Mouse (Mus musculus) lung, embryonic 14.5 days (tissue): ENCODE measurements at regions not wholly inside any gene's neighbourhood (a gene's known extent, or its start where the extent isn't known, plus 50 kb on each side); places are given as distances from the start of the nearest gene placed in this dataset.

Experiments
- ATAC-seq: fragments of 200-750 bp; cut with Nextera tagmentation; 2 replicates; pipeline ENCODE4 v1.8.0; 2017; ENCODE audit warnings: mild to moderate bottlenecking, moderate TSS enrichment, moderate library complexity; ENCODE audit not compliant: insufficient read depth
- DNase-seq: peaks from one replicate; pipeline ENCODE4 v3.0.0-alpha.2; 2015
- H3K27ac ChIP-seq: fragments of 300-500 bp; sonication (generic); 2 replicates; pipeline ENCODE4 v1.5.1; 2014; ENCODE audit warnings: low read depth, mild to moderate bottlenecking, moderate library complexity
- H3K27me3 ChIP-seq: fragments of 300-500 bp; sonication (generic); 2 replicates; pipeline ENCODE4 v1.6.1; 2014; ENCODE audit warnings: low read length, control low read depth; ENCODE audit not compliant: insufficient read depth
- H3K36me3 ChIP-seq: fragments of 300-500 bp; sonication (generic); 2 replicates; pipeline ENCODE4 v1.6.1; 2014; ENCODE audit warnings: control low read depth; ENCODE audit not compliant: insufficient read depth
- H3K4me1 ChIP-seq: fragments of 300-500 bp; sonication (generic); 2 replicates; pipeline ENCODE4 v1.6.1; 2014; ENCODE audit warnings: antibody characterized with exemption, control low read depth; ENCODE audit not compliant: insufficient read depth
- H3K4me2 ChIP-seq: fragments of 300-500 bp; sonication (generic); 2 replicates; pipeline ENCODE4 v1.6.1; 2014; ENCODE audit warnings: mild to moderate bottlenecking
- H3K4me3 ChIP-seq: fragments of 300-500 bp; sonication (generic); 2 replicates; pipeline ENCODE4 v1.5.1; 2014; ENCODE audit warnings: low read depth, low read length
- H3K9ac ChIP-seq: fragments of 300-500 bp; sonication (generic); 2 replicates; pipeline ENCODE4 v1.6.1; 2014
- H3K9me3 ChIP-seq: fragments of 300-500 bp; sonication (generic); 2 replicates; pipeline ENCODE4 v1.6.1; 2016; ENCODE audit warnings: low read depth, low read length, control low read depth
- CTCF ChIP-seq: IDR thresholded peaks from 2 replicates; pipeline ENCODE4 v1.5.1; 2016; ENCODE audit warnings: antibody characterized with exemption, low read depth
- WGBS: fragments of 180-500 bp; shearing (Covaris S2); extraction: QIAGEN DNeasy Blood & Tissue Kit; methylation state at CpG from one replicate; pipeline ENCODE4 v1.1.7; 2014; 5-methylcytosine and 5-hydroxymethylcytosine counted together

GRCm38 (mm10) chr1:59429289-59429688 lies 52.9 kb upstream of the Fzd7 start:
- H3K36me3 ChIP-seq: no peaks in the 10 kb centered on the region
- TF ChIP-seq CTCF: no peak
- 76% methylated on average over 4 of the region's 4 CpGs for WGBS
- no peaks in the 10 kb centered on the region for H3K9me3 ChIP-seq
- H3K27ac ChIP-seq: no peak overlapping the region
- DNase-seq (no peak), ATAC-seq (no peak)
- H3K27me3 ChIP-seq: no peaks in the 10 kb centered on the region
- no peak overlapping the region for H3K9ac ChIP-seq
- no peak overlapping the region for H3K4me3 ChIP-seq
- H3K4me1 ChIP-seq: peaks cover 3% of the 10 kb centered on the region; the same call in 1 of the 2 replicates
- no peak overlapping the region for H3K4me2 ChIP-seq

- H3K9ac ChIP-seq: no peak overlapping the region
- H3K9me3 ChIP-seq: no peaks in the 10 kb centered on the region
- 83% methylated on average over 3 of the region's 3 CpGs for WGBS
- no peak overlapping the region for H3K27ac ChIP-seq
- ATAC-seq (no peak), DNase-seq (no peak)
- H3K4me1 ChIP-seq: peaks cover 3% of the 10 kb centered on the region; the same call in 1 of the 2 replicates
- no peaks in the 10 kb centered on the region for H3K36me3 ChIP-seq
- H3K27me3 ChIP-seq: no peaks in the 10 kb centered on the region
- H3K4me2 ChIP-seq: no peak overlapping the region
- no peak for TF ChIP-seq CTCF
- no peak overlapping the region for H3K4me3 ChIP-seq
These were observed 52.0 kb upstream of the Fzd7 start for GRCm38 (mm10) chr1:59430234-59430633.

GRCm38 (mm10) chr1:59430886-59431486 lies 51.2 kb upstream of the Fzd7 start:
- H3K9ac ChIP-seq: no peak overlapping the region
- no peak overlapping the region for H3K4me3 ChIP-seq
- TF ChIP-seq CTCF: no peak
- no peak for ATAC-seq
- H3K9me3 ChIP-seq: no peaks in the 10 kb centered on the region
- peaks cover 3% of the 10 kb centered on the region; the same call in 1 of the 2 replicates for H3K4me1 ChIP-seq
- 80% methylated on average over 6 of the region's 6 CpGs for WGBS
- H3K27ac ChIP-seq: no peak overlapping the region
- no peaks in the 10 kb centered on the region for H3K36me3 ChIP-seq
- no peak overlapping the region for H3K4me2 ChIP-seq
- no peaks in the 10 kb centered on the region for H3K27me3 ChIP-seq
- DNase-seq: no peak
